Mouse (Mus musculus) lung, adult 2 months (tissue): Measurements from ENCODE around the gene Gm1123.

ENCODE experiments used
- CTCF ChIP-seq: fragments of 200-500 bp; IDR thresholded peaks from 2 replicates; pipeline ENCODE4 v1.5.1; 2011; ENCODE audit warnings: mild to moderate bottlenecking, low read length, control low read depth; ENCODE audit not compliant: insufficient read depth
- POLR2A ChIP-seq: fragments of 200-500 bp; IDR thresholded peaks from 2 replicates; pipeline ENCODE4 v1.6.1; 2011; ENCODE audit warnings: low read depth, mild to moderate bottlenecking, control low read depth, low read length, borderline replicate concordance; ENCODE audit errors: extremely low read depth

- TF ChIP-seq CTCF (no peak), POLR2A (no peak)
Measured at GRCm38 (mm10) chr9:98994103-98994502, 41.4 kb downstream of the Gm1123 start.
